Mouse (Mus musculus): Measurements from ENCODE around the gene Gm21411.
A peak's percentile ranks its signal among the peaks of the same experiment; 100 is the strongest.
"Not testable (repeated sequence)": the region's sequence is repeated elsewhere in the genome, so short reads cannot be mapped to it uniquely, and the experiment has no call there.

Gene Gm21411

DNA sequence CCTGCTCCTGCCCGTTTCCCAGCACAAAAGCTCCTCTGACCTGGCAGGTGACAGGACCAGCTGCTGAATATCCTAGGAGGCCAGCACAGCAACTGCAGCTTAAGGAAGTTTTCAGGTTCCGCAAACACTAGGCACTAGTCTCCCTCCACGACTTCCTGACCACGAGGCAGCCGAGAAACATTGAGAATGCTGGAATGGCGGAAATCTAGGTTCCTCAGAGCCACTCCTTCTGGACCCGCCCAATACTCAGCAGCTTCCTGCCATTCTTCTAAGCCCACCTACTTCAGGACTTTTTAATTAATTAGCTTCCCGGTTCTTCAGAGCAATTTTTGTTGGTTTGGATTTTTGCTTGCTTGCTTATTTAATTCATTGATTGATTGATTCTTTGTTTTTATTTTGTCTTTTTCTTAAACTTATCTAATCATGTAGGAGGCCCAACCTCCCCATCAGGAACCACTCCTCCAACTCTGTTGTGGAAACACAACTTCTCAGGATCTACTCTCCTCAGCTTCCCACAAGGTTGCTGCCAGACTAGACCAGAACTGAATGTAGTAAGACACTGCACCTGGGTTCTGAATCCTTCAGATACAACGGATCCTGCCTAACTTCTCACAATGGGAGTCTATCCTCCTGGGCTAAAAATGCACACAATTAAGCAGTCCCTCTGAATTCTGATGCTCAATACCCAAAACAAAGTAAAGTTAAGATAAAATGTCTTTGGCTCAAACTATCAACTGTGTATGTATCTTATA lies at the start of gene Gm21411:
Gene Gm21411, minus strand, starts transcription at position 205 of the 752 bp plus-strand sequence.
- not testable (repeated sequence) for DNase-seq

DNA sequence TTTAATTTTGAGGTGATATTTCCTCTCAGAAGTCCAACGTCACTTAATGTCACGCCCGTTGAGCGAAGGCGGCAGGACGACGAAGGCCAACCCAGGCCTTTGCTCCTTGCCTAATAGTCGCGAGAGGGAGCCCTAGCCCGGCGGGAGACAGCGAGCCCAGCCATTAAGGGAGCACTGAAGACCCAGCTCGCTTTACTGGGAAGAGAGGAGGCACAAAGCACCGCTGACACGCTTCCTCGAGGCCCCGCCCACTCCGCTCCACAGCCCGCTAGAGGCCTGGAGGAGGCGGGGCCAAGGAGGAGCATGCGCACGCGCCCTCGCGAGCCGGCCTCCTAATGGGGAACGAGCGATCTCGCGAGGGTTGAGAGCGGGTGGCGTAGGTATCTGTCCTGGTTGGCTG lies 32.3 kb upstream of the Gm21411 start:
- DNase-seq, result not testable (repeated sequence)

DNA sequence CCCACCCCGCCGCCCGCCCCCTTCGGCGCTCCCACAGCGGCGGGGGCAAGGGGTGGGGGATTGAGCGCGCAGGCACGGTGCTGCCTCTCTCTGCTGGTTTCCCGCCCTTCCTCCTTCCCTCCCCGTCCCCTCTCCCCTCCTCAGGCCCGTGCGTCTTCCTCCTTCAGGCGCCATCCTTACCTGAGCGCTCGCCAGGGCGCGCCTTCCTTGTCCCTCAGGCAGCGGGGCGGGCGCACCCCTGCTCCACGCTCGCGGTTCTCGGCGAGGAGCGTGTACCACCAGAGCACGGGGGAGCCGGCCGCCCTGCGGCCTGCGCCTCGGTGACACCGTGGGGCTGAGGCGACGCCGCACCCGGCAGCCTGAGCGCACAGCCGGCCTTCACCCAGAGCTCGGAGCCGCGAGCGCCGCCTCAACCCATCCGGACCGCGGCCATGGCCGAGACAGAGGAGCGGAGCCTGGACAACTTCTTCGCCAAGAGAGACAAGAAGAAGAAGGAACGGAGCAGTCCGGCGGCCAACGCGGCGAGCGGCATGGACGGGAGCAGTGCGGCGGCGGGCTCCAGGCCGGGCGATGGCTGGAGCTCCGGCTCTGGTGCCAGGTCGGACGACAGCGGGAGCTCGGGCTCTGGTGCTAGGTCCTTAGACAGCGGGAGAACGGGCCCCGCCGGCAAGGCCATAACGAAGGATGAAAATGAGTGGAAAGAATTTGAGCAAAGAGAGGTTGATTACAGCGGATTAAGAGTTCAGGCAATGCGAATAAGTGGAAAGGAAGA lies 23.1 kb upstream of the Gm21411 start:
- DNase-seq, result peak in 1 of 2 experiments; percentile 7

DNA sequence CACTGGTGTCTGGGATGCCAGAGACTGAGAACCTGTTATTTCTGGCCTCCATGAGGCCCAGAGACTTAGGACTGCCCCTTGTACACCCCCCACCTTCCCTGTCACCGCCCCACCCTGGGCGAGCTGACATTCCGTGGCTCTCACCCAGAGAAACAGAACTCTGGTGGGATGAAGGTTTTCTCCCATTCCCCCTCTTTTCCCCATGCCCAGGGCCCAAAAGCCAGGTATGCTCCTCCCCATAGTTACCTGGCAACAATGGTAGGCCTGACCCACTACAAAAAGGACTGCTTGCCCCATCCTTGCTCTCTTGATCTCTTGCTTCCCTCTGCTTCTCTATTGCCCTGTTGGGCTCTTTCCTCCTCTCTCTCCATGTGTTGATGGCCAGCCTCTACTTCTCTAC lies 5.8 kb upstream of the Gm21411 start:
- DNase-seq, result no peak

DNA sequence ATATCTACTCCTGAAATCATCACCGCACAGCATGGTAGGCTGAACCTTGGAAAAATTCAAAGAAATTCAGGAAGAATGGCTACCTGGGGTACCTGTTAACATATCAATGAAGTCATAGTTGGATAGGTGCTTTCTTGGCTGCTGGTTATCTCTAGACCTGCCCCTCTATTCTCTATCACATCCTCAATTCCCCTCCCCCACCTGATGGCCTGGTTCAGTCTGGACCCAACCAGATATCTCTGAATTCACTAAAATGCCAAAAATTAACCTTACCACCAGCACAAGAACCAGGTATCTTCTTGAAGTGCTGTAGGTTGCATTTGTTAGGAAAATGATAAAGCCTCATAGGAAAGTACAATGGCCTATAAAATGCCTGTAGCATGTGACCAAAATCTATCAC lies 1.3 kb downstream of the Gm21411 start:
- peak in 1 of 2 experiments; percentile 1 for DNase-seq

DNA sequence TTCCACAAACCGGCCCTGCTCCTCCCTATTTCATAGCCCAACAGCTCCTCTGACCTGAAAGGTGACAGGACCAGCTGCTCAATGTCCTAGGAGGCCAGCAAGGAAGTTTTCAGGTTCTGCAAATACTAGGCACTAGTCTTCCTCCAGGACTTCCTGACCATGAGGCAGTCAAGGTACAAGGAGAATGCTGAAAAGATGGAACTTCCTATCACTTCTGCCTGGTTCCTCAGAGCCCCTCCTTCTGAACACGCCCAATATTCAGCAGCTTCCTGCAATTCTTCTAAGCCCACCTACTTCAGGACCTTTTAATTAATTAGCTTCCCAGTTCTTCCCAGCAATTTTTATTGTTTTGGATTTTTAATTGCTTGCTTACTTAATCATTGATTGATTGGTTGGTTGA lies 4.6 kb downstream of the Gm21411 start:
- not testable (repeated sequence) for DNase-seq

DNA sequence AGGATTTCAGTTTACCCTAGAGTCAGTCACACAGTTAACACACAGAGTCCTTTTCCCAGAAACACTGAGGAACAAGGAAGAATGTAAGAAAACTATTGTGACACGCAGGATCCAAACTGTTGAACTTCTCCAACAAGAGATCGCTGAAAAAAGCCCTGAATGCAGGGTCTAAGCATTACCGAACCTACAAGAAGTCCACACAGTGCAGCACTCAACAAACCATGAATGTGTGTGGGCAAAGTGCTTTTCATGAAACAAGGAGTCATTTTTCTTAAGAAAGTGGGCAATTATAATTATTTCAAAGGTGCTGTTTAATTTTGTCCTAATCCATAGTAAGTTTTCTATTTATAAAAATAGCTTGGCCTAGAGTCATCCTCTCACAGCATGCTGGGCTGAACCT lies 6.3 kb downstream of the Gm21411 start:
- DNase-seq, result not testable (repeated sequence)
